Mouse (Mus musculus) mouse embryonic stem cell (cell line): ENCODE data around the gene Cog7.

ENCODE experiments used
- in situ Hi-C, 2 experiments: fragments of 300-500 bp; cut with MboI; formaldehyde crosslinking; loops; 1 replicate in 1 of 2; 3 replicates in 1 of 2; pipeline ENCODE4 v1.14.3; 2019 to 2020; ENCODE audit warnings: low sequenced_read_pairs in 2 of 2, low pct_unique_long_range_greater_than_20kb in 1 of 2, mixed read lengths in 1 of 2; ENCODE audit not compliant: unreplicated experiment in 1 of 2

Cog7 gene

GRCm38 (mm10) chr7:121961913-121962570 lies 19.5 kb downstream of the Cog7 start:
- in situ Hi-C loops, result loop anchor here (5.0 to 10.0 kb wide), 3 partner anchors 127 to 230 kb away; partner anchors contain the start of gene Scnn1g (in 2 of the 2)

DNA sequence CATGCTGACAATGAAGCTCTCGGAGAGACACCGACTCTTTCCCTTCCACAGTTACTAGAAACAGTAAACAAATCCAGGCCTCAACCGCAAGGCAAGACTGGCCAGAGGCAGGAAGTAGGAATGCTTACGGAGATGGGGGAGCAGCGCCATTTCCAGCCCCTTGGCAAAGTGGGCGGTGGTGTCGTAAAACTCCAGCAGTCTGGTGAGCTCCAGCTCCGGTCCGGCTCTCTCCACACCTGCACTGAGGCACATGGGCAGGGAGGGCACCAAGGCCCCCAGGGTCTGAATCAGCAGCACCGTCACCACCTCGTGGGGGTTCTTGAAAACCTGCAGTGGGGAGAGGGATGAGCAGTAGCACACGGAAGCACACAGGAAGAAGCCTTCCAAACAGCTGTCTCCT lies 25.7 kb downstream of the Cog7 start:
- in situ Hi-C loops, result no loop called here

DNA sequence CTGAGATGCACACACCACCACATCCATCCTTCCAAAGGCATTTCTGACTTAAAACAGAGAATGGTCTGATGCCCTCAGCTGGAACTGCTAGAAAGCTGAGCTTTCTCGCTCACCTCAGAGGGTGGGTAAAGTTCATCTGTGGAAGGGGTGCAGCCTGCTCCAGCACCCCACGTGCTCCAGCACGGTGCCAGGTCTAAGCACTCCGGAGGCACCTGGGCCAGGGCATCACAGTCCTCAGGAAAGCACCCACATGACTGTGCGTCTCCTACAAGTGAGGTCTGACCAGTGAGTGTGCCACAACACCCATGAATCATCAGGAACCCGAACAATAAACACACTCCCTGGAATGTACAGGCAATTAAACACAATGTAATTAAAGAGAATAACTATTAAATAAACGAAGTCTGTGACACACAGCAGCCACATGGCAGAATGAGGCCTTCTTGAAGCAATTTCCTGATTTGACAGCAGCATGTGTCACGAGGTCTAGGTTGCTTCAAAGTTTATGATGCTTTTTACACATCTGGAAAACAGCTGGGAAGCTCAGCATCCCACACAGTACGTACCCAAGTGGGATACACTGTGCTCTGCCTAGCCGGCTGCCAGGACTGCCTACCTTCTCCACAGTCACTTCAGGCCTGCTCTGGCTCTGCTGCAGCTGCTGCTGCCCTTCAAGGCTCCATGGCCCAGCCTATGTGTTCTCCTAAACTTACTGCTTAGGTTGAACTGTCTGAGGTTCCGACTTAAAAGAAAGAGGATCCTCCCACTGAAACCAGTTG lies 26.4 kb downstream of the Cog7 start:
- in situ Hi-C loops, result no loop called here

DNA sequence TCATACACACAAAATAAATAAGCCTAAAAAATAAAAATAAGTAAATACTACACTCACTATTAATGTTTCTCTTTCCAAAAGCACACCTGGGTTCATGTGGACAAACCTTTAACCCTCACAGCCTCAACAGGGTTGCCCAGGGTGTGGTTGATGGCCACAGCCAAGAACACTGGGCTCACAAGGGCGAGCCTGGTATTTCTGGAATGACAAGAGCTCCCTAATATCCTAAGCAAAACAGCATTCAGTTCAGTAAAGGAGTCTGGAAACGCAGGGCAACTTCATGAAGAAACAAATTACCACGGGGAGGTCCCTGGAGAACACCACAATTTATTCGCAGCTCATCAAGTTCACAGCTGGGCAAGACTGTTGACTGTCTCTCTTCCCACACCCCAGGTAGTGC lies 34.0 kb downstream of the Cog7 start:
- in situ Hi-C loops, result no loop called here

DNA sequence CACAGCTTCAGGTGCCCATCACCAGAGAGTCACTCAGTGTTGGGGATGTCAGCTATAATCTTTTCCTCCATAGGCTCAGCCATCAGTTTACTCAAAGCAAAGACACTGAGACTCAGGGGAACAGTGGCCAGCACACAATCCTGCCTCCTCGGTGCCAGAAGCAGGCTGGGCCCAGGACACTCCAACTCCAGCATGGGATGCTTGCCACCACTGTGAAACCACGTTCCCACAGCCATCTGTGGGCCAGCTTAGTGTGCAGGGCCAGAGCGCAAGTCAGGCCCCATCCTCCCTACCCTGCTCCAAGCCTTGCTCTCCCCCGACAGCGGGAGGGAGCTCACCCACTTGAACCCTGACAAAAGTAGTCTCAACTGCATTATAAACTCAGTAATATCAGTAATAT lies 35.3 kb downstream of the Cog7 start:
- in situ Hi-C loops, result no loop called here

- in situ Hi-C loops, result no loop called here
Observed at GRCm38 (mm10) chr7:121942371-121942770, 39.1 kb downstream of the Cog7 start.

- in situ Hi-C loops, result no loop called here
Observed at GRCm38 (mm10) chr7:121941640-121942039, 39.9 kb downstream of the Cog7 start.

GRCm38 (mm10) chr7:121941016-121941415 lies 40.5 kb downstream of the Cog7 start:
- in situ Hi-C loops, result no loop called here

- in situ Hi-C loops, result no loop called here
Observed at GRCm38 (mm10) chr7:121939729-121940128, 41.8 kb downstream of the Cog7 start.

DNA sequence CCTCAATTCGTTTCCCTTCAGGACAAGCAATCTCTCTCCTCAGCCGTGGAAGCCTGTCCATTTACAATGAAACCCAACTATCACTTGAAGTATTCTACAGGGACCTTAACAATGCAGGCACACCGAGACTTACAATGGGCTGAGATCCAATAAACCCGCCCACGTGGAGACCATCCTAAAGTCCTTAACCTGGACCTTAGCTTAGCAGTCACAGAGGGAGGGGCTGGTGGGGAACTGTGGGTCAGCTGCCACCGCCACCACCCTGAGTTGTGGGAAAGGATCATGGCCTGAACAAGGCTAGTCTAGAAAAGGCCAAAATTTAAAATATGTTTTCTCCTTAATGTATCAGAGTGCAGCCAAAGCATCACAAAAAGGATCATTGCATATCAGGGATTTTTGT lies 42.3 kb downstream of the Cog7 start:
- in situ Hi-C loops, result no loop called here

- in situ Hi-C loops, result no loop called here
Observed at GRCm38 (mm10) chr7:121938124-121938891, 43.2 kb downstream of the Cog7 start.

DNA sequence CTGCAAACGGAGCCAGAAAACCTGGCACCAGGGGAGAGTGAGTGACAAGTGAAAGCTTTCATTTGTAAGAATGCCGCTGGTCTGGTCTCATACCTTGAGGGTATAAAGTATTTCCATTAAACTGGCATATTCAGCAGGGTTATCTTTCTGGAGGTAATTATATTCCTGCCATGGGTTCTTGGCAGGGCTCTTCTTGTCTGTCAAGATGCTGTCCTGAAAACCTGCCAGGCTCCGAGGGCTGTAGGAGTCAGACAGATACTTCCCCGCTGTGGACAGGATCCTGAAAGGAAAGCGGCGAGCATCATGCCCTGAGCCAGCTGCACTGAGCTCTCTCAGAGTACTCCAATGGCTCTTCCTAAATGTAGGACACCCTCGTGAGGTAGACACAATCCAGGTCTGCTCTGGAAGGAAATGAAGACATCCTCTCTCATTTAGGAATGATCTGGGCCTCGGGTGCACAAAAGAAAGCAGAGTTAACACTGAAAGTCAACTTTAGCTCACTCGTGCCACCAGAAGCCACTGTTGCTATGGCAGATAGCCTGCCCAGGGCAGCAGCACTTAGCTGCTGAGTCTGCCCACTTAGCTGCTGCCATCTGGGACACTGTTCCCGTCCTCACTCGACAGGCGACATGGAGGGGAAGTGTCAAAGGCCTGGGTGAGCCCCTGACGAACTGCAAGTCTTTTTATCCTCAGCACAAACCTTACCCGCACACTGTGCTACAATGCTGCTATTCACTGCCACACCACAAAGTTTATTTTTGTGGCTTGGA lies 44.5 kb downstream of the Cog7 start:
- in situ Hi-C loops, result no loop called here

DNA sequence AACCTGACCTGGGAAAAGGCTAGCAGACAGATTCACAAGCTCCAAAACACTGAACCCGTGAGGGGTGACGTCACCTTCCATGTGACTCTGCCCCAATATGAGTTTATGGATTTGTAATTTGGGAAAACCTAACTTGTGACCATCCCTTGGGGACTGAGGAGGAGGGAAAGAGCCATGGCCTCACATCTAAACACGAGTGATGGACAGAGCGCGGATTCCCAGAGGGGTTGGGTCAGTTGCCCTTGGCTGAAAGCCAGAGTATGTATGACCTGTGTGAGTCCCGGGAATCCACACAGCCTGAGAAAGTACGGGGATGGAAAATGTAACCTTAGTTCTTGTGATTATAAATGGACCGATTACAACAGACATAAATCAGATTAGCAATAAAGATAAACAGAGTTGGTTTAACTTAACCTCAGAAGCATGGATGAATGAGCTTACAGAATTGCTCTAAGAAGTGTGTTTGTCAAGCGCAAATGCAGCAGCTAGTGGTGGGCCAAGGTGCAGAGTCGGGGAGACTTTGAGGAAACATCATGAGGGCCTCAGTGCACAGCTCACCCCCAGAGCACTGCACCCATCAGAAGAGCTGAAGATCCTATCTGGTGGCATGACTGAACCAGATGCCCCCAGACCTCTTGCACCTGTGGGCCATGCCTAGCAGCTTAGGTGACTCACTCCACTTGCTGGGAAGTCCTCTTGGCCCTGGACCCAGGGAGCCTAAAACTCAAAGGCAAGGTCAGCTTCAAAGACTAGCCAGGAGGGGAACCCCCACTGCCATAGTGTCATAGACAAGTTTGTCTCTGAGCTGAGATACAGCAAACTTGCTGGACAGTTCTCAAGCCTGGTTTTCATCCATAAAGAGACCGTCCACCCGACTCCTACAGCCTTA lies 45.4 kb downstream of the Cog7 start:
- in situ Hi-C loops, result no loop called here

DNA sequence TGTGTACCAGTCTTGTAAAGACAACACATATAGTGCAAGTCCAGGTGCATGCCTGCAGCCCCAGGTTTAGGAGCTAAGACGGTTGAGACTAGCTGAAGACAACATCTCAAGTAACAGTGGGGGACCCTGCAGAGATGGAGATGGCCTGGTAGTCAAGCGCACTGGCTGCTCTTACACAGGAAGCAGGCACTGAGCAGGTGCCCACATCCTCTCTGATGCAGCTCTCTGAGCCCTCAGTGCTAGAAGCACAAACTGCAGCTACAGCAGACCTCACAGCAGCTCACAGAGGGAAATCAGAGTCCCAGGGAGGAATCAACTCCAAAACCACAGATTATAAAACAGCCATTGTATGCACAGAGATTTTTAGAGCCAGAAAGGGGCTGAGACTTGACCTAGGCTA lies 47.2 kb downstream of the Cog7 start:
- in situ Hi-C loops, result no loop called here

- in situ Hi-C loops, result no loop called here
Observed at GRCm38 (mm10) chr7:121933675-121934074, 47.8 kb downstream of the Cog7 start.

- in situ Hi-C loops, result no loop called here
Observed at GRCm38 (mm10) chr7:121931246-121931645, 50.3 kb downstream of the Cog7 start.

DNA sequence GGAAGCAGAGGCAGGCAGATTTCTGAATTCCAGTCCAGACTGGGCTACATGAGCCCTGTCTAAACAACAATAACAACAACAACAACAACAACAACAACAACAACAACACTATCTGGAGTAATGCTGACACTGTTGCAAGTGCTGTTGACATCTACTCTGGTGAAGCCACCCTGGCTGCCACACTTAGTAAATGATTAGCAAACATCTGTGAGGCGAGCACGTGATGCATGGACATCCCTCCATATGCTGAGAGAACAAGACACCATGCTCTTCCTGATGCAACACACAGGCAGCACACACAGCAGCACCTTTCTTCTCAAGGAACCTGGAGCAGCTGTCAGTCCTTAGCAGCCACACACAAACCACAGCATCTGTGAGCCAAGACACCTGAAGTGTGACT lies 53.6 kb downstream of the Cog7 start:
- in situ Hi-C loops, result no loop called here

DNA sequence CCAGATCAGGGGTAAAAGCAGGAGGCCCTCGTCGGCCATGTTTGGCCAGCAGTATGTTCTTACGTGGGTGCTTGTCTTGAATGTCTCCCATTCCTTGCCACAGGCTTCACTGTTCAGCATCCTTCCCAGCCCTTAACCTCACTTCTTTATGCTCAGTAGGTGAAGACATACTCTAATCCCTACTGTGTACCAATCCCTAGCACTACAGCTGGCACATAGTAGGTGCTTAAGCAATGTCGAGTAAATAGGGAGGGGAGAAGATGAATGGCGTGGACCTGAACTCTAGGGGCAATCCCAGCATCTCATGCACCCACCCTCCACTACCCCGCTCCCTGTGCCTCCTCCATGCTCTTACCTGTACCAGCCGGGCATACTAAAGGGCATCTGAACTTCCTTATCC lies 57.1 kb downstream of the Cog7 start:
- in situ Hi-C loops, result no loop called here
